Mouse (Mus musculus): ENCODE results near the gene Mapk10.

- no peak for TF ChIP-seq EP300 (optimal IDR thresholded peaks at IDR 0.05)
- TF ChIP-seq CTCF (IDR thresholded peaks at IDR 0.05; ENCODE audit: low read depth) = no peak
Measured at GRCm38 (mm10) chr5:102953414-102953813, 257.7 kb downstream of the Mapk10 start.

Measured in stomach, postnatal 0 days (tissue).